Mouse (Mus musculus) liver, adult 2 months (tissue): ENCODE results near the gene Naxd.

Experiments used
- CTCF ChIP-seq: fragments of 200-500 bp; IDR thresholded peaks from 2 replicates; pipeline ENCODE4 v1.5.1; 2011; ENCODE audit warnings: low read depth, low read length, control low read depth
- POLR2A ChIP-seq: fragments of 200-500 bp; IDR thresholded peaks from 2 replicates; pipeline ENCODE4 v1.6.1; 2011; ENCODE audit warnings: low read length, control low read depth; ENCODE audit not compliant: insufficient read depth; ENCODE audit errors: extremely low read depth

DNA sequence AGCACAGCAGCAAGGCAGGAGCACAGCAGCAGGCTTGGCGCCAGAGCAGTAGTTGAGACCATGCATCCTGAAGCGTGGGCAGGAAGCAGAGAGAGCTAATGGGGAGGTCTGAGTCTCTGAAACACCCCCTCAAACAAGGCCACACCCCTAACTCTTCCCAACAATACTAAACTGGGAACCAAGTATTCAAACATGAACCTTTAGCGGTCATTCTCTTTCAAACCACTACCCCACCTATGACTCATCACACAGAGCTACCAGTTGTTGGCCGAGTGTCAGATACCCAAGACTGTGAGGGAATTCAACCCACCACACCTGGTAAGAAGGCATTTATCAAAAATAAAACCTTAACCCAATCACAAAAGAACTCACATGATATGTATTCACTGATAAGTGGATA is 10.1 kb upstream of the Naxd start:
- TF ChIP-seq CTCF: no peak
- no peak for TF ChIP-seq POLR2A
